Mouse (Mus musculus): ENCODE data around the gene Aqp3. TPM values are rescaled to one million over a fixed set of nuclear protein-coding genes. Genes with fewer than 3 reads are reported as not detected.

Gene Aqp3
- polyA plus RNA-seq, 1 experiment = not detected

- H3K27ac ChIP-seq (replicated peaks; ENCODE audit: low read depth, low read length) = no peak overlapping the region
- no peak overlapping the region for H3K4me3 ChIP-seq (ENCODE audit: insufficient read depth, low read depth, low read length)
These were observed 41.1 kb downstream of the Aqp3 start for GRCm38 (mm10) chr4:41056742-41057332.

GRCm38 (mm10) chr4:41056253-41056652 is 41.7 kb downstream of the Aqp3 start:
- no peak overlapping the region for H3K27ac ChIP-seq (replicated peaks; ENCODE audit: low read depth, low read length)
- H3K4me3 ChIP-seq (ENCODE audit: insufficient read depth, low read depth, low read length) = no peak overlapping the region
- peaks cover 2% of the 10 kb centered on the region; the same call in 1 of the 2 replicates for H3K4me1 ChIP-seq (ENCODE audit: control insufficient read depth, insufficient read depth, insufficient read length, low read length)

More at GRCm38 (mm10) chr4:41056742-41057332, 41.1 kb downstream of the Aqp3 start:
- peaks cover 2% of the 10 kb centered on the region; the same call in 1 of the 2 replicates for H3K4me1 ChIP-seq (ENCODE audit: control insufficient read depth, insufficient read depth, insufficient read length, low read length)

GRCm38 (mm10) chr4:41055111-41055510 is 42.9 kb downstream of the Aqp3 start:
- Histone ChIP-seq H3K4me3 (ENCODE audit: insufficient read depth, low read depth, low read length) (peak overlapping the region; percentile 36), H3K4me1 (ENCODE audit: control insufficient read depth, insufficient read depth, insufficient read length, low read length) (peaks cover 4% of the 10 kb centered on the region; the same call in 1 of the 2 replicates), H3K27ac (replicated peaks; ENCODE audit: low read depth, low read length) (peak overlapping the region; percentile 24)

GRCm38 (mm10) chr4:41051781-41052180 is 46.2 kb downstream of the Aqp3 start:
- Histone ChIP-seq H3K27ac (replicated peaks; ENCODE audit: low read depth, low read length) (no peak overlapping the region), H3K4me1 (ENCODE audit: control insufficient read depth, insufficient read depth, insufficient read length, low read length) (peaks cover 14% of the 10 kb centered on the region), H3K4me3 (ENCODE audit: insufficient read depth, low read depth, low read length) (no peak overlapping the region)

GRCm38 (mm10) chr4:41050726-41051675 is 47.0 kb downstream of the Aqp3 start:
- Histone ChIP-seq H3K4me1 (ENCODE audit: control insufficient read depth, insufficient read depth, insufficient read length, low read length) (peaks cover 14% of the 10 kb centered on the region), H3K4me3 (ENCODE audit: insufficient read depth, low read depth, low read length) (no peak overlapping the region; the same call in 1 of the 2 replicates), H3K27ac (replicated peaks; ENCODE audit: low read depth, low read length) (no peak overlapping the region)

GRCm38 (mm10) chr4:41048926-41049325 is 49.1 kb downstream of the Aqp3 start:
- H3K4me1 ChIP-seq (ENCODE audit: control insufficient read depth, insufficient read depth, insufficient read length, low read length) = peaks cover 17% of the 10 kb centered on the region
- peak overlapping the region; percentile 98 for H3K27ac ChIP-seq (replicated peaks; ENCODE audit: low read depth, low read length)
- no peak overlapping the region for H3K4me3 ChIP-seq (ENCODE audit: insufficient read depth, low read depth, low read length)

GRCm38 (mm10) chr4:41047524-41048271 is 50.3 kb downstream of the Aqp3 start, which contains the start of gene Aqp7:
TSS of gene Aqp7 (minus strand) at chr4:41048139.
- peak within 1 kb of the TSS; percentile 85 for H3K4me3 ChIP-seq (ENCODE audit: insufficient read depth, low read depth, low read length)
- H3K27ac ChIP-seq (replicated peaks; ENCODE audit: low read depth, low read length) = peak within 1 kb of the TSS; percentile 98
- peaks cover 17% of the 10 kb centered on the region for H3K4me1 ChIP-seq (ENCODE audit: control insufficient read depth, insufficient read depth, insufficient read length, low read length)

- Histone ChIP-seq H3K27ac (replicated peaks; ENCODE audit: low read depth, low read length) (peak overlapping the region; percentile 98), H3K4me3 (ENCODE audit: insufficient read depth, low read depth, low read length) (peak overlapping the region; percentile 85), H3K4me1 (ENCODE audit: control insufficient read depth, insufficient read depth, insufficient read length, low read length) (peaks cover 20% of the 10 kb centered on the region)
These were observed 51.7 kb downstream of the Aqp3 start for GRCm38 (mm10) chr4:41046254-41046795.

- H3K4me1 ChIP-seq (ENCODE audit: control insufficient read depth, insufficient read depth, insufficient read length, low read length) = peaks cover 26% of the 10 kb centered on the region
- H3K27ac ChIP-seq (replicated peaks; ENCODE audit: low read depth, low read length) = peak overlapping the region; percentile 98
- peak overlapping the region; percentile 85 for H3K4me3 ChIP-seq (ENCODE audit: insufficient read depth, low read depth, low read length)
These were observed 52.7 kb downstream of the Aqp3 start for GRCm38 (mm10) chr4:41045288-41045687.

- H3K4me3 ChIP-seq (ENCODE audit: insufficient read depth, low read depth, low read length) = peak overlapping the region; percentile 85
These were observed 54.0 kb downstream of the Aqp3 start for GRCm38 (mm10) chr4:41043961-41044360.

GRCm38 (mm10) chr4:41042880-41043279 is 55.1 kb downstream of the Aqp3 start:
- Histone ChIP-seq H3K4me1 (ENCODE audit: control insufficient read depth, insufficient read depth, insufficient read length, low read length) (peaks cover 28% of the 10 kb centered on the region), H3K4me3 (ENCODE audit: insufficient read depth, low read depth, low read length) (peak overlapping the region; percentile 50), H3K27ac (replicated peaks; ENCODE audit: low read depth, low read length) (peak overlapping the region; percentile 96)

More at GRCm38 (mm10) chr4:41043961-41044360, 54.0 kb downstream of the Aqp3 start:
- peak overlapping the region; percentile 98 for H3K27ac ChIP-seq (replicated peaks; ENCODE audit: low read depth, low read length)
- peaks cover 27% of the 10 kb centered on the region for H3K4me1 ChIP-seq (ENCODE audit: control insufficient read depth, insufficient read depth, insufficient read length, low read length)

Other genes starting within 250 kb of the Aqp3 start
- 33.0 and 33.8 TPM in 2 replicates for gene B4galt1, start 244.2 kb downstream of the Aqp3 start, polyA plus RNA-seq (2012; ENCODE audit: insufficient read depth, insufficient read length, missing spikeins)
- not detected in 2 replicates for gene Spink4, start 178.1 kb downstream of the Aqp3 start, polyA plus RNA-seq (2012; ENCODE audit: insufficient read depth, insufficient read length, missing spikeins)
- 295 and 387 TPM in 2 replicates for gene Bag1, start 149.9 kb downstream of the Aqp3 start, polyA plus RNA-seq (2012; ENCODE audit: insufficient read depth, insufficient read length, missing spikeins)
- 106 and 109 TPM in 2 replicates for gene Chmp5, start 149.8 kb downstream of the Aqp3 start, polyA plus RNA-seq (2012; ENCODE audit: insufficient read depth, insufficient read length, missing spikeins)
- gene Nfx1, start 127.3 kb downstream of the Aqp3 start, polyA plus RNA-seq (2012; ENCODE audit: insufficient read depth, insufficient read length, missing spikeins) = 12.0 and 14.9 TPM in 2 replicates
- 124 and 138 TPM in 2 replicates for gene Aqp7, start 50.0 kb downstream of the Aqp3 start, polyA plus RNA-seq (2012; ENCODE audit: insufficient read depth, insufficient read length, missing spikeins)
- gene Nol6, start 26.3 kb upstream of the Aqp3 start, polyA plus RNA-seq (2012; ENCODE audit: insufficient read depth, insufficient read length, missing spikeins) = 13.0 and 15.3 TPM in 2 replicates
- gene Ube2r2, start 37.6 kb upstream of the Aqp3 start, polyA plus RNA-seq (2012; ENCODE audit: insufficient read depth, insufficient read length, missing spikeins) = 71.7 and 124 TPM in 2 replicates
- gene Ubap2, start 177.0 kb upstream of the Aqp3 start, polyA plus RNA-seq (2012; ENCODE audit: insufficient read depth, insufficient read length, missing spikeins) = 18.6 and 19.3 TPM in 2 replicates
- 15.5 and 18.8 TPM in 2 replicates for gene Dcaf12, start 216.7 kb upstream of the Aqp3 start, polyA plus RNA-seq (2012; ENCODE audit: insufficient read depth, insufficient read length, missing spikeins)

Measured in brown adipose tissue, adult 24 weeks (tissue).